Mouse (Mus musculus): ENCODE measurements at regions not wholly inside any gene's neighbourhood (a gene's known extent, or its start where the extent isn't known, plus 50 kb on each side); places are given as distances from the start of the nearest gene placed in this dataset.

- no peak for DNase-seq
- intact Hi-C loops (cut with DNase I) = no loop called here
These were observed 439.4 kb downstream of the Rps24 start for GRCm38 (mm10) chr14:24926086-24927048.

- DNase-seq = no peak
- intact Hi-C loops (cut with DNase I) = no loop called here
These were observed 441.8 kb downstream of the Rps24 start for GRCm38 (mm10) chr14:24928726-24929125.

DNA sequence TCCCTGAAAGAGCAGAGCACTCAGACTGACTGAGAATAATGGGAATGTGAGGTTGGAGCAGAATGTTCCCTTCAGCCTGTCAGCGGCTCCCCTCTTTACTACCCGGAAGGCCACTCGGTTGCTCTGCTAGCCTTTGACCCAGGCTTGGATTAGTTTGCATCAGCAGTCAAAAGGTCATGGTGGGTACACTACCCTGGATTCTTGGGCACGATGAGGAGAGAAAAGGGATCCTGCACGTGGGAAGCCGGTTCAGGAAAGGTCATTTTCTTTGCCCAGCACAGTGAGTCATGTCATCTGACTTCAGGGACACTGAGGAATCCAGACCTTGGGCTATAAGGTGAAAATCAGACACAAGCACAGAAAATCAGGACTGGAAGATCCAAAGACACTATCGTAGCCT lies 443.3 kb downstream of the Rps24 start:
- intact Hi-C loops (cut with DNase I) = no loop called here

GRCm38 (mm10) chr14:24937876-24938275 lies 451.0 kb downstream of the Rps24 start:
- DNase-seq = no peak
- intact Hi-C loops (cut with DNase I) = no loop called here

More for the DNA sequence above, 443.3 kb downstream of the Rps24 start:
- no peak for DNase-seq

- DNase-seq = no peak
These were observed 452.1 kb downstream of the Rps24 start for GRCm38 (mm10) chr14:24939068-24939467.

DNA sequence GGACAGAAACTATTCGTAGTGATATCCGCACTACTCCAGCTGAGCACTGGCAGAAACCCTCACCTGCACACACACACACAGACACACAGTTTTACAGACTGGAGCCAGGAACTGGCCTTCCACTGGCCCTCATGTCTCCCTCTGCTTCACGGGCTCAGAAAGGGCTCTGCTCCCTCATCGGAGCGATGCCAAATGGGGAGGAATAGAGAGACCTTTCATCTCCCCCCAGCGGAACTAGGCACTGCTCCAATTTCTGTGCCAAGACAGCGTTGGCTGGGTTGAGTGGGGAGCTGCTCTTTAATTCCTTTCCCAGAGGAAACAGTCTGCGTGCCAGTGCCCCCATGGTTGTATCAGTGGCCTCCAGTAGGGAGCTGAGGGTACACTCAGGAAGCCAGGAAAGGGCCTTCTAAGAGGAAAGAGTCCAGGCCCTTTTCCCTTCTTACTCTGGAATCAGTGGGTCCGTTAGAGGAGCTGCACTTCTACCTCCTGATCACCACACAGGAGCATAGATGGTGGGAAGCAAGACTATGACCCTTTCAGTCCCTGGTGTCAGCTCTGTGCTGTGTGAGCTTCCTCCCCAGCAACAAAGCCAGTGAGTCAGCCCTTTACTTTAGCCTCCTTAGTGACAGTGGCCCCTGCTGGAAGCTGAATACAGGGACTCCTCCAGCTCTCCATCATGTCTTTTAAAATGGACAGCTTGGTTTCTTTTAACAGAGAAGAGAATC lies 452.7 kb downstream of the Rps24 start:
- intact Hi-C loops (cut with DNase I) = no loop called here

More at GRCm38 (mm10) chr14:24939068-24939467, 452.1 kb downstream of the Rps24 start:
- intact Hi-C loops (cut with DNase I) = no loop called here

GRCm38 (mm10) chr14:24945716-24946115 lies 458.8 kb downstream of the Rps24 start:
- intact Hi-C loops (cut with DNase I) = no loop called here
- DNase-seq = no peak

More for the DNA sequence above, 452.7 kb downstream of the Rps24 start:
- DNase-seq = peak; percentile 21 to 24

DNA sequence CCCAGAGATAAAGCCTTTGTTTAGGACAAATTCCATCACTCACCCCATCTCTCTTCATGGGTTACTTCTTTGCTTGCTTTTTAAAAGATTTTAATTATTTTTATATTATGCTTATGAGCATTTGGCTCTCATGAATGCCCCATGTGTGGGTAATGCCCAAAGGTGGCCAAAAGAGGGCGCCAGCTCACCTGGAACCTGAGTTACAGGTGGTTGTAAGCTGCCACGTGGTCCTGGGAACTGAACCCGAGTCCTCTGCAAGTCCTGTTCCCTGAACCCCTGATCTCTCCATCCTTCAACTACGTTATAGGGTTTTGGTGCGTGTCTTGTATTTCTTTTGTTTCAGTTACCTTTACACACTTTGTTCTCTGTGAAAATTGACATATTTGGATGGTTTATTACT lies 460.2 kb downstream of the Rps24 start:
- DNase-seq = no peak
- intact Hi-C loops (cut with DNase I) = no loop called here

- no peak for DNase-seq
- intact Hi-C loops (cut with DNase I) = no loop called here
These were observed 469.0 kb downstream of the Rps24 start for GRCm38 (mm10) chr14:24955891-24956410.

DNA sequence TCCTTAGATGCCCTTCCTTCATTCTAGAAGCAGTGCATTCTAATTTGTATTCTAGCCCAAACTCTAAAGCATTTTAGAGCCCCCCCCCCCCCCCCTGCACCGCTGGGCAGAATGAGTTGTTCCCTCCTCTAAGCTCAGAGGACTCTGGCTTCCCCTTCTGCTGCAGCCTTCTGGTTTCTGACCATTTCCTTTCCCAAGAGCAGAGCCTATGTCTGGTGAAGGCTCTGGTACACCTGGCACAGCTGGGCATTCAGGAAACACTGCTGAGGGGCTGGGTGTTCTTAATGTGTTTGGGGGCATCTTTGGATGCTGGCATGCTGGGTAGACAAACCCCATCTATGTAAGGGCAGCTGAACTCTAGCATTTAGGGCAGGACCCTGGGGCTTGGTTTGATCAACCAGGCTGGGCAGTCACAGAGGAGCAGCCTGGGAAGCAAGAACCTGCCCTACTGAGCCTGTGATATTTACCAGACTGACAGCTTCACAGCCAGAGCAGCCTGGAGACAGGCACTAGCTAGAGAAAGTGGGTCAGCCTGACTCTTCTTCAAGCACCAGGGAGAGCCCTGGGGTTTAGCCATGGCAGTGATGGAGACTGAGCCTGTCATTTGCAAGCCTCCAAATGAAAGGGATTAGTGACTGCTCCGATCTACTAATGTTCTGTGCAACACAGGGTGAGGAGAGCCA lies 469.7 kb downstream of the Rps24 start:
- intact Hi-C loops (cut with DNase I) = no loop called here
- DNase-seq = no peak

DNA sequence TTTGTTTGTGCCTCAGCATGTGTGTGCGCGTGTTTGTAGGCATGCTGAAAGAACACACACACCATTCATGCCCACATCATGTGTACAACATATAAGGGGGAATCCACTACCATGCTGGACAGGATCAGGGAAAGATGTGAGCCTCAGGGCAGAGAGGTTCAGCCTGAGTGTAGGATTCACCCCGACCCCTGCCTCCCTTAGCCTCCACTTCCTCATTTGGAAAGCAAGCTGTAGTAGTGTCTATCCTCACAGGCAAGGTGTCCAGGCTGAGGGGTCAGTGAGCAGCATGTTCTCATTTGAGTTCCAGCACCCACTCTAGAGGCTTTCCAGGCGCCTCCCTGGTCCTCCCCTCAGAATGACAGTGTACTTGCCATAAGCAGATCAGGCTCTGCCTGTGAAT lies 470.5 kb downstream of the Rps24 start:
- intact Hi-C loops (cut with DNase I) = no loop called here
- no peak for DNase-seq

GRCm38 (mm10) chr14:24958821-24959220 lies 471.9 kb downstream of the Rps24 start:
- DNase-seq = no peak
- intact Hi-C loops (cut with DNase I) = no loop called here

- intact Hi-C loops (cut with DNase I) = no loop called here
- no peak for DNase-seq
These were observed 472.5 kb downstream of the Rps24 start for GRCm38 (mm10) chr14:24959401-24959800.

DNA sequence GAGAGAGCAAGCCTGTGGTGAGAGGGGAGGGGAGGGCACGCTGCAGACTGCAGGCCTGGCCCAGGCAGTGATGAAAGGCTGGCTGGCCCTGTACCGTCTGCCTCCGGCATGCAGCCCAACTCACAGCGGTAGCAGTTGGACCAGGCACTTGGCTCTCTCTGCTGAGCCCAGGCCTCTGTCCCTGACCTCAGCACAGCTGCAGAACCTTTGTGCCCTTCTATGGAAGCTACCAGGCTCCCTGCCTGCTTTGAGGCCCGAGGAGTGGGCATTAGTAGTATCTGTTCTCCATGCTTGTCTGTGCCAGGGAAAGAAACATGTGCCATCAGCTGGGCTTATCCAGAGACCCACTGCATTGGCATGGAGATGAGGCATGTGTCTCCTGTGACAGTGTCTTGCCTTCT lies 473.2 kb downstream of the Rps24 start:
- DNase-seq = peak; percentile 36 to 48
- intact Hi-C loops (cut with DNase I) = no loop called here

- DNase-seq = no peak
- intact Hi-C loops (cut with DNase I) = no loop called here
These were observed 473.9 kb downstream of the Rps24 start for GRCm38 (mm10) chr14:24960875-24961274.

DNA sequence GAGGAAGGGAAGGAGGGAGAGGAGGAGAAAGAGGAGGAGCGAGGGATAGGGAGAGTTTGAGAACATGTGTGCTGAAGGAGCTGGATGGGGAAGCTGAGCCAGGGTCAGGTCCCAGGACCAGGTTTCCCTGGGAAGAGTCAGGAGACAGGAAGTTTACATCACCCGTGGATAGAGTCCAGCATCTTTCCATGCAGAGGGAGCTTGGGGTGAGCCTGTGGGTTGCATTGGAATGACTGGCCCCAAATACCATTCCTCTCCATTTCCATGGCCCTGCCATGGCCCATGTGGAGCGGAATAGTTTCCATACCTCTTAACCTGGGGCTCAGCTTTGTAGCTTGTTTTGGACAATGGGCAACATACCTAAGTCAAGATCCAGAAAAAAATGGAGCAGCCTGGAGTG lies 474.8 kb downstream of the Rps24 start:
- no peak for DNase-seq

GRCm38 (mm10) chr14:24969584-24969983 lies 482.7 kb downstream of the Rps24 start:
- intact Hi-C loops (cut with DNase I) = no loop called here
- DNase-seq = no peak

More for the DNA sequence above, 474.8 kb downstream of the Rps24 start:
- intact Hi-C loops (cut with DNase I) = no loop called here

GRCm38 (mm10) chr14:24972357-24972756 lies 485.4 kb downstream of the Rps24 start:
- intact Hi-C loops (cut with DNase I) = no loop called here
- DNase-seq = no peak

GRCm38 (mm10) chr14:24973039-24973438 lies 485.9 kb upstream of the Zmiz1 start:
- DNase-seq = no peak
- intact Hi-C loops (cut with DNase I) = no loop called here

DNA sequence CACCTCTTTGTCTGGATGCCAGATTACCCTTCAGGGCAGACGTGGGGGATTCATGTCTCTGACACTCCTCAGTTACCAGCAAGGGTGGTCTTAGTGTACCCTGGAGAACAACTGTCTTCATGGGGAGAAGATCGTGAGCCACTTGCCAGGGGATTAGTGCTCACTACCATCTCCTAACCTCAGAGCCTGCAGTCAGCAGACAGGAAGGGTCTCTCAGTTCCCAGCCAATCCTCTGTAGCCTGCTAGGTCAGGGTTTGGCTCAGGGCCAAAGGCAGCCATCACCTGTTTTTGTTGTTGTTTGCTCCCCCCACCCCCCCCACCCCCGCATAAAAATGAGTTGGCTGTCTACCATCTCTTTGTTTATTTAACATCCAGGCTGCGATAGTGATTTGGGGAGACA lies 485.4 kb upstream of the Zmiz1 start:
- intact Hi-C loops (cut with DNase I) = no loop called here
- no peak for DNase-seq

DNA sequence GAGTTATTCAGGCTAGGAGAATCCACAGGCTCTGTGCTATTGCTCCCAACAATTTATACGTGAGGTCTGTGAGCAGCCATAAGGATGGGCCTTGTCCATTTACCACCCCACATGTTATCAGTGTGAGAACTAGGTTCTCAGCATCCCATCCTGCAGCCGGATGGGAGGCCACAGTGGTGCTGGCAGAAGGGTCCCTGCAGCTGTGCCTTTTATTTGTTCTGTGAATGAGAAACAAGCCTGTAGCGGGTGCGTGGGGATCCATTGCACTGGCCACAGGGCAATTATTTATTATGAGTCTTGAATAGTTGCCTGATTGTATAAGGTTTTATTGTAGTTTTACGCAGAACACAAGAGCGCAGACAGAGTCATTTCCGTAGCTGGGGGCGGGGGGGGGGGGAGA lies 476.5 kb upstream of the Zmiz1 start:
- no peak for DNase-seq
- intact Hi-C loops (cut with DNase I) = no loop called here

Data from heart, postnatal 36 days (tissue).